Mouse (Mus musculus) cerebellum, adult 8-10 months (tissue): Measurements from ENCODE around the gene 9530077C05Rik.
A peak's percentile ranks its signal among the peaks of the same experiment; 100 is the strongest.

Experiments
- DNase-seq: peaks from one replicate; pipeline ENCODE4 v3.0.0; 2022

Gene 9530077C05Rik

GRCm38 (mm10) chr9:22466212-22466611 is 54.9 kb downstream of the 9530077C05Rik start:
- no peak for DNase-seq

GRCm38 (mm10) chr9:22467371-22468169 is 56.3 kb downstream of the 9530077C05Rik start:
- DNase-seq: peak; percentile 51

GRCm38 (mm10) chr9:22468170-22468898 is 57.0 kb downstream of the 9530077C05Rik start:
- DNase-seq: no peak

GRCm38 (mm10) chr9:22468899-22469259 is 57.6 kb downstream of the 9530077C05Rik start:
- no peak for DNase-seq

GRCm38 (mm10) chr9:22469643-22470042 is 58.3 kb downstream of the 9530077C05Rik start, which contains the start of gene Rp9:
Gene Rp9 (minus strand): TSS chr9:22469743.
- DNase-seq: no peak

GRCm38 (mm10) chr9:22475424-22475868 is 64.1 kb downstream of the 9530077C05Rik start, which contains the start of gene Bbs9:
Gene Bbs9 (plus strand): TSS chr9:22475715.
- peak; percentile 93 for DNase-seq

GRCm38 (mm10) chr9:22476265-22476664 is 65.0 kb downstream of the 9530077C05Rik start:
- DNase-seq: no peak

GRCm38 (mm10) chr9:22478946-22479345 is 67.6 kb downstream of the 9530077C05Rik start:
- DNase-seq: no peak

GRCm38 (mm10) chr9:22483866-22484561 is 72.7 kb downstream of the 9530077C05Rik start:
- DNase-seq: no peak

GRCm38 (mm10) chr9:22484562-22485308 is 73.4 kb downstream of the 9530077C05Rik start:
- no peak for DNase-seq

- DNase-seq: no peak
Measured at GRCm38 (mm10) chr9:22486211-22486610, 74.9 kb downstream of the 9530077C05Rik start.

- DNase-seq: no peak
Measured at GRCm38 (mm10) chr9:22488963-22489362, 77.7 kb downstream of the 9530077C05Rik start.
